Mouse (Mus musculus) central nervous system, embryonic 18 days (tissue): ENCODE data around the gene Gm20852. TPM values are rescaled to one million over a fixed set of nuclear protein-coding genes. Genes with fewer than 3 reads are reported as not detected.

Experiments used
- polyA plus RNA-seq: library from polyadenylated mRNA; depleted of rRNA; stranded (reverse); fragments of >200 nt; gene quantifications from 2 replicates; pipeline ENCODE4 v1.2.3, GENCODE M21; 2012; rRNA removed

The Gm20852 gene
- not detected in 2 replicates for polyA plus RNA-seq

GRCm38 (mm10) chrY:66742023-66742422 lies at the start of gene Gm20852:
TSS of gene Gm20852 (minus strand) at chrY:66742123.

